Mouse (Mus musculus) cerebellum, adult (tissue): ENCODE measurements around the gene Aacs.

Experiments
- ATAC-seq: cut with Nextera tagmentation; 2 replicates; pipeline ENCODE4 v1.9.2; 2017; ENCODE audit warnings: mild to moderate bottlenecking, moderate library complexity, mixed read lengths; ENCODE audit not compliant: insufficient number of reproducible peaks, low FRiP score, low TSS enrichment

The Aacs gene

GRCm38 (mm10) chr5:125529109-125529508 is 53.5 kb downstream of the Aacs start:
- ATAC-seq: peak; percentile 33; the same call in 1 of the 2 replicates

GRCm38 (mm10) chr5:125531634-125532033 is 56.0 kb downstream of the Aacs start, which contains the start of gene Tmem132b:
Tmem132b (plus strand) TSS chr5:125531774.
- no peak for ATAC-seq

DNA sequence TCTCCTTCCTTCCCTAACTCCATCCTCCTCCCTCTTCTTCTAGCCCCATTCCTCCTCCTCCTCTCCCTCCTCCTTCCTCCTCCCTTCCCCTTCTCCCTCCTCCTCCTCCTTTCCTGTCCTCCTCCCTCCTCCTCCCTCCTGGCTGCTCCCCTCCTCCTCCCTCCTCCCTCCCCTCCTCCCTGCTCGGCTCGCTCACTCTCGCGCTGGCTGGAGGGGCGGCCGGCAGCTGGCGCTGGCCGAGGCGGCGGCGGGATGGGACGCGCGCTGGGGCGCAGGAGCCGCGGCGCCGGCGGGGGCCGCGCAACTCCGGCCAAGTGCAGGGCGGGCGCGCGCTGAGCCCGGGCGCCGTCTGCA is 56.6 kb downstream of the Aacs start:
- ATAC-seq: no peak

- ATAC-seq: no peak
Measured at GRCm38 (mm10) chr5:125532545-125533224, 57.1 kb downstream of the Aacs start.

GRCm38 (mm10) chr5:125533225-125533900 is 57.7 kb downstream of the Aacs start:
- ATAC-seq: no peak

GRCm38 (mm10) chr5:125534168-125534610 is 58.6 kb downstream of the Aacs start:
- ATAC-seq: no peak

GRCm38 (mm10) chr5:125534611-125535324 is 59.2 kb downstream of the Aacs start:
- ATAC-seq: no peak

- ATAC-seq: no peak
Measured at GRCm38 (mm10) chr5:125545090-125545489, 69.5 kb downstream of the Aacs start.

DNA sequence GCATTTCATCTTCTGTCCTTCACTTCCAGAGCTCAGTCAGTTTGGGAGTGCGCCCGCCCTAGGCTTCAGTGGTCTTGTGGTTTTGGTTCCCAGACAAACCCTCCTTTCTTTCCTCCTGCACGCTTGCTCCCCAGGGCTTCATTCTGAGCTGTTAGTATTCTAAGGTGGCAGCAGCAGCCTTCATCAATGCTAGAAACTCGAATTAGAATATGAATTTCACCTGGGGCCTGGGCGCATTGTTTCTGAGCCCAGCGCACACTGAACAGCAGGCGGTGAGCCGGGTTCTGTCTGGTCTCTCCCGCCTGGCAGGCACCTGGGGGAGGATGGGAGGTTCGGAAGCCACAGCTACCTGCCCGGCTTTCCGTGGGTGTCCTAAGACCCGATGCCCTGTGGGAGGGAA is 70.7 kb downstream of the Aacs start:
- ATAC-seq: no peak

GRCm38 (mm10) chr5:125549750-125550489 is 74.3 kb downstream of the Aacs start:
- no peak for ATAC-seq

- no peak for ATAC-seq
Measured at GRCm38 (mm10) chr5:125555732-125556131, 80.1 kb downstream of the Aacs start.

- no peak for ATAC-seq
Measured at GRCm38 (mm10) chr5:125563492-125563891, 87.9 kb downstream of the Aacs start.

GRCm38 (mm10) chr5:125565725-125566124 is 90.1 kb downstream of the Aacs start:
- ATAC-seq: no peak
